Mouse (Mus musculus) liver, postnatal 0 days (tissue): ENCODE results near the gene Adora2a. TPM values are rescaled to one million over a fixed set of nuclear protein-coding genes. Genes with fewer than 3 reads are reported as not detected.

Source experiments
- ATAC-seq: fragments of 200-750 bp; cut with Nextera tagmentation; 2 replicates; pipeline ENCODE4 v1.8.0; 2017; ENCODE audit warnings: mild to moderate bottlenecking, moderate library complexity
- DNase-seq: peaks from one replicate; pipeline ENCODE4 v3.0.0-alpha.2; 2016
- H3K27ac ChIP-seq: fragments of 300-500 bp; sonication (generic); 2 replicates; pipeline ENCODE4 v1.5.1; 2014; ENCODE audit warnings: antibody characterized with exemption, moderate library complexity, mild to moderate bottlenecking, low read depth
- H3K27me3 ChIP-seq: fragments of 300-500 bp; sonication (generic); 2 replicates; pipeline ENCODE4 v1.6.1; 2014; ENCODE audit warnings: low read length, control low read depth, mixed read lengths; ENCODE audit not compliant: insufficient read depth
- H3K36me3 ChIP-seq: fragments of 300-500 bp; sonication (generic); replicated peaks from 2 replicates; pipeline ENCODE4 v1.6.1; 2014; ENCODE audit warnings: mild to moderate bottlenecking, control low read depth, low read length, moderate library complexity, mixed read lengths; ENCODE audit not compliant: insufficient read depth
- H3K4me1 ChIP-seq: fragments of 300-500 bp; sonication (generic); 2 replicates; pipeline ENCODE4 v1.6.1; 2014; ENCODE audit warnings: antibody characterized with exemption, mild to moderate bottlenecking, control low read depth; ENCODE audit not compliant: insufficient read depth
- H3K4me2 ChIP-seq: fragments of 300-500 bp; sonication (generic); 2 replicates; pipeline ENCODE4 v1.6.1; 2014; ENCODE audit warnings: low read depth, mild to moderate bottlenecking, low read length, moderate library complexity, mixed read lengths
- H3K4me3 ChIP-seq: fragments of 300-500 bp; sonication (generic); 2 replicates; pipeline ENCODE4 v1.5.1; 2014; ENCODE audit warnings: low read depth, low read length
- H3K9ac ChIP-seq: fragments of 300-500 bp; sonication (generic); replicated peaks from 2 replicates; pipeline ENCODE4 v1.6.1; 2014; ENCODE audit warnings: mild to moderate bottlenecking, moderate library complexity
- H3K9me3 ChIP-seq: fragments of 300-500 bp; sonication (generic); 2 replicates; pipeline ENCODE4 v1.6.1; 2016; ENCODE audit warnings: mild to moderate bottlenecking, control low read depth, low read length, mixed read lengths
- CTCF ChIP-seq: sonication (generic); IDR thresholded peaks from 2 replicates; pipeline ENCODE4 v1.5.1; 2016; ENCODE audit warnings: antibody characterized with exemption, low read depth
- EP300 ChIP-seq: IDR thresholded peaks from 2 replicates; pipeline ENCODE4 v1.6.1; 2016; ENCODE audit warnings: antibody characterized with exemption, low read depth, mild to moderate bottlenecking
- WGBS: fragments of 180-500 bp; shearing (Covaris S2); extraction: QIAGEN DNeasy Blood & Tissue Kit; methylation state at CpG from one replicate; pipeline ENCODE4 v1.1.7; 2014; ENCODE audit not compliant: insufficient replicate concordance; 5-methylcytosine and 5-hydroxymethylcytosine counted together
- polyA plus RNA-seq: library from polyadenylated mRNA; unstranded; fragments of >200 nt; fragmentation: Nextera tagmentation; extraction: Ambion mirVana; gene quantifications from 2 replicates; pipeline ENCODE4 v1.2.1, GENCODE M21; 2015

The Adora2a gene
- polyA plus RNA-seq, 1 experiment from 2014 or later, result 1.9 TPM

DNA sequence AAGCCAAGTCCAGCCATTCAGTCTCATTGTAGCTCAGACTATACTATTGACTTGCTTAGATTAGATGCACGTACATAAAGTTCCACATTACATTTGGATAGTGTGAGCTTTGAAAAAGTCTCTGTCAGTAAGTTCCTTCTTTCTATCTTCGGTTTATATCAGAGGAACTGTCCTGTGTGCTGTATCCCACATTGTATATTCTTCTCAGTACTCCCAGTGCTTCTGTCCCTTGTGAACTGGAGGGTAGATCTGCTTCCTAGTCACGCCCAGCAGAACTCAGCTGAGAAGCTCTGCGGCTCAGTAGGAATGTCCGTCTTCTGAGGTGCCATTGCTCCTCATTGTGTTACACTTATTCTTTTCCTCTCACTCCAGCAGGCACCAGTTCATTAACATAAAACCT lies 18.1 kb upstream of the Adora2a start:
- DNase-seq (no peak), ATAC-seq (no peak)
- Histone ChIP-seq H3K4me1 (peaks cover 18% of the 10 kb centered on the region), H3K4me3 (no peak overlapping the region), H3K36me3 (peaks cover 10% of the 10 kb centered on the region), H3K4me2 (no peak overlapping the region), H3K27ac (no peak overlapping the region), H3K27me3 (no peaks in the 10 kb centered on the region), H3K9ac (no peak overlapping the region), H3K9me3 (no peaks in the 10 kb centered on the region)
- TF ChIP-seq EP300 (no peak), CTCF (no peak)
- 77% methylated on average over 5 of the region's 5 CpGs for WGBS

- Histone ChIP-seq H3K27ac (no peak overlapping the region), H3K9ac (no peak overlapping the region), H3K27me3 (no peaks in the 10 kb centered on the region), H3K4me1 (peaks cover 21% of the 10 kb centered on the region), H3K4me2 (no peak overlapping the region), H3K9me3 (no peaks in the 10 kb centered on the region), H3K36me3 (peaks cover 10% of the 10 kb centered on the region), H3K4me3 (no peak overlapping the region)
- TF ChIP-seq EP300 (peak; percentile 33; the same call in 1 of the 2 replicates), CTCF (no peak)
- ATAC-seq (0 out of 2 replicates have a peak, but pooled peaks have one; percentile 39), DNase-seq (peak; percentile 73)
- 39% methylated on average over 5 of the region's 5 CpGs for WGBS
Observed at GRCm38 (mm10) chr10:75299785-75300418, 16.8 kb upstream of the Adora2a start.

- 69% methylated on average over 12 of the region's 12 CpGs for WGBS
Observed at GRCm38 (mm10) chr10:75301195-75301806, 15.4 kb upstream of the Adora2a start.

DNA sequence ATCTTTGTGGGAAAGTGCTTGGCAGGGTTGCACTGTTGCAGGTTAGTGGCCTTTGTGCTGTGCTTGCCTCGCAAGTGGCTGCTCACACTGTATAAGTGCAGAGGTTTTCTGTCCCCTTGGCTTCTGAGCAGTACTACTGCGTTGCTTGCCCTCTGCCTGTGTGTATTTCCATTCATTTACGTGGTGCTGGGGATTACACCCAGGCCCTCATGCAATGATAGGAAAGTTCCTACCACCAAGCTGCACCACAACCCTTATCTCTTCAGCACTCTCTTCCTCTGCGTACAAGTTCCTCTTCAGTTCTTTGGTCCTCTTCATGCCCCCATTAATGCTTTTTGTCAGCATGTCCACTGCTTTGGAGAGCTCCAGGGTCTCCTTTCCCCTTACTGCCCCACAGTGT lies 14.7 kb upstream of the Adora2a start:
- ATAC-seq (peak; percentile 65), DNase-seq (no peak)
- no peak overlapping the region for H3K4me3 ChIP-seq
- TF ChIP-seq EP300, result 0 out of 2 replicates have a peak, but pooled peaks have one; percentile 29
- TF ChIP-seq CTCF, result no peak
- H3K27me3 ChIP-seq, result no peaks in the 10 kb centered on the region
- WGBS, result 37% methylated on average over 4 of the region's 4 CpGs
- H3K36me3 ChIP-seq, result peaks cover 18% of the 10 kb centered on the region
- no peak overlapping the region for H3K4me2 ChIP-seq
- peaks cover 21% of the 10 kb centered on the region for H3K4me1 ChIP-seq
- no peak overlapping the region for H3K9ac ChIP-seq
- no peak overlapping the region for H3K27ac ChIP-seq
- H3K9me3 ChIP-seq, result no peaks in the 10 kb centered on the region

More at GRCm38 (mm10) chr10:75301195-75301806, 15.4 kb upstream of the Adora2a start:
- H3K9me3 ChIP-seq, result no peaks in the 10 kb centered on the region
- no peak for TF ChIP-seq CTCF
- TF ChIP-seq EP300, result no peak
- peaks cover 21% of the 10 kb centered on the region for H3K4me1 ChIP-seq
- ATAC-seq, result no peak
- H3K27me3 ChIP-seq, result no peaks in the 10 kb centered on the region
- no peak overlapping the region for H3K9ac ChIP-seq
- H3K4me2 ChIP-seq, result no peak overlapping the region
- no peak overlapping the region for H3K27ac ChIP-seq
- H3K36me3 ChIP-seq, result peaks cover 14% of the 10 kb centered on the region
- H3K4me3 ChIP-seq, result no peak overlapping the region
- DNase-seq, result no peak

- H3K4me1 ChIP-seq, result peaks cover 21% of the 10 kb centered on the region
- no peak for ATAC-seq
- H3K9ac ChIP-seq, result no peak overlapping the region
- no peaks in the 10 kb centered on the region for H3K9me3 ChIP-seq
- 71% methylated on average over 4 of the region's 4 CpGs for WGBS
- H3K36me3 ChIP-seq, result peaks cover 24% of the 10 kb centered on the region
- no peak overlapping the region for H3K4me2 ChIP-seq
- no peak overlapping the region for H3K4me3 ChIP-seq
- no peak for DNase-seq
- TF ChIP-seq CTCF, result no peak
- no peak for TF ChIP-seq EP300
- no peaks in the 10 kb centered on the region for H3K27me3 ChIP-seq
- H3K27ac ChIP-seq, result no peak overlapping the region
Observed at GRCm38 (mm10) chr10:75302536-75302935, 14.1 kb upstream of the Adora2a start.

DNA sequence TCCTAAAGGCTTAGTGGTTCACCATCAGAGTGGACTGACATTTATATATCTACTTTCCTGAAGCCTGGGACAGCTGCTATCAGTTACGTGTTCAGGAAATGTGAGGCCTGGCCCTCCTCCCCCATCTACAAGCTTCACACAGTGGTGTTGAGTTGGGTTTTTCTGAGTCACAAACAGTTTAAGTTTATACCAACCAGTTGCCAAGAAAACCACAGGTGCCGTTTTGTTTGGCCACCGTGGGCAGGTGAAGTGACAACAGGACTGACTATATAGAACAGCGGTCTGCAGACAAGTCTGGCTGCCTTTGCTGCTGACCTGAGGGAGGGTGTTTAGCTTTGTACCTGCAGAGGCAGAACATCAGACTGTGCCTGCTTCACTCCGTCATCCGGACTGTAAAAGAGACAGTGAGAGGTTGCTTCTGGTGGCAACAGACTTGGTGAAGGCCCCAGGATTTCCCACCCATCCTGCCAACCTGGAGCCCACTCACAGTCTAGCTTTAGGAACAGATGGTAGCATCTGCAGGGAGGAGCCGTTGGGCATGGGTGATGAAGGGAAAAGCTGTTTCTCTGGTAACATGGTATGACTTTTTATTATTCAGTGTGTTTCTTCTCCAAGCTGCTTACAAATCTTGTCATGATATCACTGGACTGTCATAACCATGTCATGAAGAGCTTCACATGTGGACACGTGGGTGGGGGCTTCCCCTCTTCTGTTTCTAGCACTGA lies 13.2 kb upstream of the Adora2a start:
- ATAC-seq (no peak), DNase-seq (no peak)
- H3K27ac ChIP-seq, result peak overlapping the region; percentile 60; the same call in 1 of the 2 replicates
- peaks cover 32% of the 10 kb centered on the region for H3K36me3 ChIP-seq
- H3K4me3 ChIP-seq, result no peak overlapping the region
- H3K9ac ChIP-seq, result no peak overlapping the region
- 50% methylated on average over 8 of the region's 8 CpGs for WGBS
- H3K4me1 ChIP-seq, result peaks cover 21% of the 10 kb centered on the region
- H3K4me2 ChIP-seq, result no peak overlapping the region
- no peaks in the 10 kb centered on the region for H3K9me3 ChIP-seq
- TF ChIP-seq EP300 (no peak), CTCF (no peak)
- no peaks in the 10 kb centered on the region for H3K27me3 ChIP-seq
